Mouse (Mus musculus): ENCODE measurements around the gene Wdpcp. TPM values are rescaled to one million over a fixed set of nuclear protein-coding genes. Genes with fewer than 3 reads are reported as not detected.

Gene Wdpcp
- polyA plus RNA-seq, 1 experiment from 2014 or later: 8.3 TPM

GRCm38 (mm10) chr11:21550222-21551173 is 21.5 kb upstream of the Wdpcp start:
- Histone ChIP-seq H3K27ac (no peak overlapping the region), H3K4me3 (no peak overlapping the region), H3K27me3 (no peaks in the 10 kb centered on the region), H3K4me2 (no peak overlapping the region), H3K9me3 (no peaks in the 10 kb centered on the region), H3K36me3 (no peaks in the 10 kb centered on the region), H3K9ac (no peak overlapping the region), H3K4me1 (no peaks in the 10 kb centered on the region)
- ATAC-seq (ENCODE audit: insufficient number of reproducible peaks, low FRiP score, low TSS enrichment, low read depth): no peak
- WGBS: 79% methylated on average over 12 of the region's 12 CpGs

GRCm38 (mm10) chr11:21552049-21552448 is 20.0 kb upstream of the Wdpcp start:
- no peak overlapping the region for H3K4me3 ChIP-seq
- H3K4me2 ChIP-seq: no peak overlapping the region
- 79% methylated on average over 3 of the region's 3 CpGs for WGBS
- no peak overlapping the region for H3K27ac ChIP-seq
- H3K4me1 ChIP-seq: no peaks in the 10 kb centered on the region
- 0 out of 2 replicates have a peak, but pooled peaks cover 3% of the 10 kb centered on the region for H3K36me3 ChIP-seq
- no peaks in the 10 kb centered on the region for H3K27me3 ChIP-seq
- no peak for ATAC-seq (ENCODE audit: insufficient number of reproducible peaks, low FRiP score, low TSS enrichment, low read depth)
- H3K9me3 ChIP-seq: no peaks in the 10 kb centered on the region
- H3K9ac ChIP-seq: no peak overlapping the region

DNA sequence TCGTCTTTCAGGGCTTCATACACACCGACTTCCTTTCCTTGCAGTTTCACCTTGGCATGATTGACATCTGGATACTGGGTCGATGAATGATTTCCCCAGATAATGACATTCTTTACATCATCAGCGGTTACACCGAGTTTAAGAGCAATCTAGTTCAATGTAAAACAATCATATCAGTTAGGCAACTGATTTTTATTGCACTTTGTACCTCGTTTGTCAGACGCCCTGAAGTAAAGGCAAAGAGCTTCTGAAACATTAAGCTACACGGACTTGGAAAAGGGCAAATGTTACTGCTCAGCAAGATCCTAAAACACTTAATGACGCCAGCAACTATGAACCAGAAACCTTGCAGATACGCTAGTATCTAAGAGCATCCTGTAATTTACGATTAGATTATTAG is 12.3 kb upstream of the Wdpcp start:
- Histone ChIP-seq H3K4me3 (no peak overlapping the region), H3K9ac (no peak overlapping the region), H3K36me3 (peaks cover 47% of the 10 kb centered on the region), H3K27ac (no peak overlapping the region), H3K9me3 (no peaks in the 10 kb centered on the region), H3K4me1 (no peaks in the 10 kb centered on the region), H3K4me2 (no peak overlapping the region), H3K27me3 (no peaks in the 10 kb centered on the region)
- no peak for ATAC-seq (ENCODE audit: insufficient number of reproducible peaks, low FRiP score, low TSS enrichment, low read depth)
- WGBS: 73% methylated on average over 11 of the region's 11 CpGs

DNA sequence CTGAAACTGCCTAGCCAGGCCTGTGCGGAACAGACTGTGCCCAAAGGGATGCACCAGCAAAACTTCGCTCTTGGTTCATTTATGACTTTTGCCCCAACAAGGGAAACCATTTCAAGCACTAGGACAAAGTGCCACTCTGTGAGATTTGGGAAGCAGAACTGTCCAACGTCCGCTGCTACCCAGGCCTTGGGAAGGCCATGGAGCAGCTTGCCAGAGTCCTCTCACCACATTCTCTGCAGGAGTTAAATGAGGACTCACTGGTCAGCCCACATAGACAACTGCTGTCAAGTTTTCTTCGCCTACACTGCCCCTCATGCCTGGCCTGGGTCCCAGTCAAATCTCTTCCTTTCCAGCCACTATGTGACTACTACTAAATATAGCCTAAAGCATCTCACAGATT is 10.7 kb upstream of the Wdpcp start:
- H3K4me2 ChIP-seq: no peak overlapping the region
- 84% methylated on average over 5 of the region's 5 CpGs for WGBS
- H3K36me3 ChIP-seq: peaks cover 61% of the 10 kb centered on the region
- no peak overlapping the region for H3K4me3 ChIP-seq
- no peaks in the 10 kb centered on the region for H3K9me3 ChIP-seq
- H3K9ac ChIP-seq: no peak overlapping the region
- H3K27ac ChIP-seq: no peak overlapping the region
- no peak for ATAC-seq (ENCODE audit: insufficient number of reproducible peaks, low FRiP score, low TSS enrichment, low read depth)
- H3K4me1 ChIP-seq: no peaks in the 10 kb centered on the region
- no peaks in the 10 kb centered on the region for H3K27me3 ChIP-seq

GRCm38 (mm10) chr11:21563617-21564325 is 8.3 kb upstream of the Wdpcp start:
- WGBS: 78% methylated on average over 4 of the region's 4 CpGs
- Histone ChIP-seq H3K9ac (no peak overlapping the region), H3K9me3 (no peaks in the 10 kb centered on the region), H3K4me3 (no peak overlapping the region), H3K4me1 (no peaks in the 10 kb centered on the region; the same call in 1 of the 2 replicates), H3K27ac (no peak overlapping the region), H3K36me3 (peaks cover 45% of the 10 kb centered on the region), H3K27me3 (no peaks in the 10 kb centered on the region), H3K4me2 (no peak overlapping the region)
- no peak for ATAC-seq (ENCODE audit: insufficient number of reproducible peaks, low FRiP score, low TSS enrichment, low read depth)

DNA sequence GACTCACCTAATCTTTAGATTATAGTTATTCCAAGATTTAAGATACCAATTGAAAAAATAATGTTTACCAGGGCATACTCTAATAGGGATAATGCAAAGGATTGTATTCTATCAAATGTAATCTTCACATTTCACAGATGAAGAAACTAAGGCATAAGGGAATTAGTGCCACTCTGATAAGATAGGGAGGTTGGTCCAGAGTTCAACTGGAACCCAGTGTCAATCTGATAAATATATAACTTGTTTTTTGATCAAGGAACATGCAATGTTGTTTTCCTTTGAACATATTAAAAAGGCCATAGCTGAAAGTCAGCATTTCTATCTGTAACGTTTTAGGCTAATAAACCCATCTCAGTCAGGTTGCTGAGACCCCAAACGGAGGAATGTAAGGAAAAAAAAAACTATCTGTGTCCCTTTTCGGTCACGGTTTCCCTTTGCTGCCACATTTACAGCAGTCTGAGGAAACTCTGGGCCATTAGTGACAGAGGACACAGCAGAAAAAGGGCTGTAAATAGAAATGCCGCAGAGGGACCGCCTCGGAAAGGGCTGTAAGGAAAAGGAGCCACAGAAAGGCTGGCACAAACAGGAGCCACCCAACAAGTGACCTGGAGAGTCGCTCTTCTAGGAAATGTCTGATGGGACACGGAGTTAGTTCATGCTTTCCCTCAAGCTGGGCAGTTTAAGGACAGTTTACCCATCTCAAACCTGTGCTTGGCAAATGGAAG is 7.2 kb upstream of the Wdpcp start:
- no peak overlapping the region for H3K27ac ChIP-seq
- no peak overlapping the region for H3K4me2 ChIP-seq
- no peak overlapping the region for H3K9ac ChIP-seq
- no peak for ATAC-seq (ENCODE audit: insufficient number of reproducible peaks, low FRiP score, low TSS enrichment, low read depth)
- H3K36me3 ChIP-seq: peaks cover 34% of the 10 kb centered on the region
- no peak overlapping the region for H3K4me3 ChIP-seq
- no peaks in the 10 kb centered on the region for H3K9me3 ChIP-seq
- 89% methylated on average over 9 of the region's 9 CpGs for WGBS
- peaks cover 5% of the 10 kb centered on the region for H3K4me1 ChIP-seq
- H3K27me3 ChIP-seq: no peaks in the 10 kb centered on the region

DNA sequence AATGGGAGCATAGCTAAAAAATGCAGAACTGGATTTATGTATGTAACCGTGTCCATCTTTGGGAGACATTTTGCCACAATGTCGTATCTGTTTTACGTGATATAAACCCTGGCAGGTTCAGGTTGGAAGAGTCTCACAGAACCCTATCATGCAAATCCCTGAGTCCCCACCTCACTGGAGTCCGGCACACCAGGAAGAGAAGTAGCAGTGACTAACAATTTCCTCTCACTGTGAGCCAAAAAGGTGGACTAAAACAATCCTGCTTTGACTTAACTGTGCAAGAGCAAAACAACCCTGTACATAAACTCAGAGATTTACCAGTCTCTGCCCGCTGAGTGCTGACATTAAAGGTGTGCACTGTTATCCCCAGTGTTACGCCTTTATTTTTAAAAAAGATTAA is 5.1 kb upstream of the Wdpcp start:
- Histone ChIP-seq H3K4me3 (no peak overlapping the region), H3K27me3 (no peaks in the 10 kb centered on the region), H3K36me3 (peaks cover 27% of the 10 kb centered on the region), H3K9me3 (no peaks in the 10 kb centered on the region), H3K4me2 (no peak overlapping the region), H3K27ac (no peak overlapping the region), H3K9ac (no peak overlapping the region), H3K4me1 (peaks cover 13% of the 10 kb centered on the region)
- 77% methylated on average over 6 of the region's 6 CpGs for WGBS
- no peak for ATAC-seq (ENCODE audit: insufficient number of reproducible peaks, low FRiP score, low TSS enrichment, low read depth)

DNA sequence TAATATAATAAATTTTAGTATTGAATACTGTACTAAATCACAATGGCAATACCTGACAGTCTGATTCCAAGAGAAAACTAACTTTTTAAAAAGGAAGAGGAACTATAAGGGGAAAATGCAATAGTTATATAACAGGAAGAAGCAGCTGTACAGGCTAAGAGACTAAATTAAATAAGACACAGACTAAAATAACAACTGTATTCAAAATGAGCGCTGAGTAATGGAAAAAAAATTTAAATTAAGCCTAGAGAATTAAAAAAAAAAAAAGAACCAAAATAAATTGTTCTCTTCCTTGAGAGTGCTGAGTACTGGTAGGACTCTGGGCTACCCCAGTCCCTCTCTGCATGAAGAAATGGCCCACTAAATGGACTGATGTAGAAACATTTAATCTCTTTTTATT is 4.3 kb upstream of the Wdpcp start:
- Histone ChIP-seq H3K4me2 (no peak overlapping the region), H3K9me3 (no peaks in the 10 kb centered on the region), H3K36me3 (peaks cover 27% of the 10 kb centered on the region), H3K4me3 (no peak overlapping the region), H3K4me1 (peaks cover 17% of the 10 kb centered on the region), H3K27ac (no peak overlapping the region), H3K9ac (no peak overlapping the region), H3K27me3 (no peaks in the 10 kb centered on the region)
- 73% methylated on average over 1 of the region's 1 CpGs for WGBS
- no peak for ATAC-seq (ENCODE audit: insufficient number of reproducible peaks, low FRiP score, low TSS enrichment, low read depth)

DNA sequence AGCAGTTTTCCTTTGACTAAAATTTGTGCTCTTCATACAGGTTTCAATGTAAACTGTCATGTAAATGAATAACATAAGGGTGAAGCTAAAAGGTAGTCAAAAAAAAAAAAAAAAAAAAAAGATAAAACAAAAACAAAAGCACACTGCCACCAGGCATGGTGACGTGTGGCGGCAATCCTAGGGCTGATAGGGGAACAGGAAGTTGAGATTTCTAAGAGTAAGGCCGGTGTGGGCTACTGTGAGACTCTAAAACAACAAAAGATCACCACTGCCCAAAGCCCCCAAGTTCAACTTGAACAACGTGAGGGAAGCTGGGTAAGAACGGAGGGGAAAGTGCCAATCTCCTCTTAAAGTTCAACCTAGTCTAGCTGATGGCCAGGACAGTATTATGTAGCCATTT is 3.0 kb upstream of the Wdpcp start:
- Histone ChIP-seq H3K4me3 (no peak overlapping the region), H3K9ac (no peak overlapping the region), H3K27me3 (no peaks in the 10 kb centered on the region), H3K4me1 (peaks cover 21% of the 10 kb centered on the region), H3K4me2 (no peak overlapping the region), H3K36me3 (peaks cover 16% of the 10 kb centered on the region), H3K27ac (no peak overlapping the region), H3K9me3 (no peaks in the 10 kb centered on the region)
- 73% methylated on average over 5 of the region's 5 CpGs for WGBS
- no peak for ATAC-seq (ENCODE audit: insufficient number of reproducible peaks, low FRiP score, low TSS enrichment, low read depth)

- whole genome bisulfite sequencing: 30% methylated on average over 3 of the region's 3 CpGs
- Histone ChIP-seq H3K4me1 (peaks cover 21% of the 10 kb centered on the region), H3K4me2 (no peak overlapping the region), H3K9ac (no peak overlapping the region), H3K4me3 (no peak overlapping the region), H3K27me3 (no peaks in the 10 kb centered on the region), H3K36me3 (peaks cover 15% of the 10 kb centered on the region), H3K9me3 (no peaks in the 10 kb centered on the region), H3K27ac (no peak overlapping the region)
- no peak for ATAC-seq (ENCODE audit: insufficient number of reproducible peaks, low FRiP score, low TSS enrichment, low read depth)
Observed at GRCm38 (mm10) chr11:21569456-21570108, 2.5 kb upstream of the Wdpcp start.

DNA sequence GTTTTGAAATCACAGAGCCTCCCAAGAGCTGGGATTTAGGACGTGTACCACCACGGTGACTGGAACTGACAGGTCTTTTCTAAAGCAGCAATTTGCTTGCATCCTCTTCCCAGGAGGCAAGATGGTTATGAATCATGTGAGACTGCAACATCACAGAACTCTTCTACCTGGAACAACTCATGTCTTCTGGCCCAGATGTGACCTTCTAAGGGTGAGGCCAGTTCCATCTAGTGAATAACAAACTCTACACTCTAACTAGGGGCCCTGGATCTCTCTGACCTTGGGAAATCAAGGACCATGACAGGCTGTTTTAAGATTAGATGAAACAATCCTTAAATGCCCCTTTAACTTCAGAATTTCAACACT is 1.9 kb upstream of the Wdpcp start:
- Histone ChIP-seq H3K9ac (no peak overlapping the region), H3K4me2 (no peak overlapping the region)
- WGBS: 65% methylated on average over 2 of the region's 2 CpGs

More for the DNA sequence above, 1.9 kb upstream of the Wdpcp start:
- no peak for ATAC-seq (ENCODE audit: insufficient number of reproducible peaks, low FRiP score, low TSS enrichment, low read depth)
- Histone ChIP-seq H3K4me1 (peaks cover 21% of the 10 kb centered on the region), H3K36me3 (peaks cover 11% of the 10 kb centered on the region), H3K9me3 (no peaks in the 10 kb centered on the region), H3K4me3 (no peak overlapping the region), H3K27me3 (no peaks in the 10 kb centered on the region), H3K27ac (no peak overlapping the region)

All from limb, embryonic 15.5 days (tissue).